Mouse (Mus musculus) liver, postnatal 0 days (tissue): ENCODE data around the gene Casq1. TPM values are rescaled to one million over a fixed set of nuclear protein-coding genes. Genes with fewer than 3 reads are reported as not detected.

Experiments
- ATAC-seq: fragments of 200-750 bp; cut with Nextera tagmentation; 2 replicates; pipeline ENCODE4 v1.8.0; 2017; ENCODE audit warnings: mild to moderate bottlenecking, moderate library complexity
- DNase-seq: peaks from one replicate; pipeline ENCODE4 v3.0.0-alpha.2; 2016
- H3K27ac ChIP-seq: fragments of 300-500 bp; sonication (generic); 2 replicates; pipeline ENCODE4 v1.5.1; 2014; ENCODE audit warnings: antibody characterized with exemption, moderate library complexity, mild to moderate bottlenecking, low read depth
- H3K27me3 ChIP-seq: fragments of 300-500 bp; sonication (generic); 2 replicates; pipeline ENCODE4 v1.6.1; 2014; ENCODE audit warnings: low read length, control low read depth, mixed read lengths; ENCODE audit not compliant: insufficient read depth
- H3K36me3 ChIP-seq: fragments of 300-500 bp; sonication (generic); replicated peaks from 2 replicates; pipeline ENCODE4 v1.6.1; 2014; ENCODE audit warnings: mild to moderate bottlenecking, control low read depth, low read length, moderate library complexity, mixed read lengths; ENCODE audit not compliant: insufficient read depth
- H3K4me1 ChIP-seq: fragments of 300-500 bp; sonication (generic); 2 replicates; pipeline ENCODE4 v1.6.1; 2014; ENCODE audit warnings: antibody characterized with exemption, mild to moderate bottlenecking, control low read depth; ENCODE audit not compliant: insufficient read depth
- H3K4me2 ChIP-seq: fragments of 300-500 bp; sonication (generic); 2 replicates; pipeline ENCODE4 v1.6.1; 2014; ENCODE audit warnings: low read depth, mild to moderate bottlenecking, low read length, moderate library complexity, mixed read lengths
- H3K4me3 ChIP-seq: fragments of 300-500 bp; sonication (generic); 2 replicates; pipeline ENCODE4 v1.5.1; 2014; ENCODE audit warnings: low read depth, low read length
- H3K9ac ChIP-seq: fragments of 300-500 bp; sonication (generic); replicated peaks from 2 replicates; pipeline ENCODE4 v1.6.1; 2014; ENCODE audit warnings: mild to moderate bottlenecking, moderate library complexity
- H3K9me3 ChIP-seq: fragments of 300-500 bp; sonication (generic); 2 replicates; pipeline ENCODE4 v1.6.1; 2016; ENCODE audit warnings: mild to moderate bottlenecking, control low read depth, low read length, mixed read lengths
- CTCF ChIP-seq: sonication (generic); IDR thresholded peaks from 2 replicates; pipeline ENCODE4 v1.5.1; 2016; ENCODE audit warnings: antibody characterized with exemption, low read depth
- EP300 ChIP-seq: IDR thresholded peaks from 2 replicates; pipeline ENCODE4 v1.6.1; 2016; ENCODE audit warnings: antibody characterized with exemption, low read depth, mild to moderate bottlenecking
- WGBS: fragments of 180-500 bp; shearing (Covaris S2); extraction: QIAGEN DNeasy Blood & Tissue Kit; methylation state at CpG from one replicate; pipeline ENCODE4 v1.1.7; 2014; ENCODE audit not compliant: insufficient replicate concordance; 5-methylcytosine and 5-hydroxymethylcytosine counted together
- polyA plus RNA-seq: library from polyadenylated mRNA; unstranded; fragments of >200 nt; fragmentation: Nextera tagmentation; extraction: Ambion mirVana; gene quantifications from 2 replicates; pipeline ENCODE4 v1.2.1, GENCODE M21; 2015

Gene Casq1
- polyA plus RNA-seq, 1 experiment from 2014 or later: 0.61 TPM

DNA sequence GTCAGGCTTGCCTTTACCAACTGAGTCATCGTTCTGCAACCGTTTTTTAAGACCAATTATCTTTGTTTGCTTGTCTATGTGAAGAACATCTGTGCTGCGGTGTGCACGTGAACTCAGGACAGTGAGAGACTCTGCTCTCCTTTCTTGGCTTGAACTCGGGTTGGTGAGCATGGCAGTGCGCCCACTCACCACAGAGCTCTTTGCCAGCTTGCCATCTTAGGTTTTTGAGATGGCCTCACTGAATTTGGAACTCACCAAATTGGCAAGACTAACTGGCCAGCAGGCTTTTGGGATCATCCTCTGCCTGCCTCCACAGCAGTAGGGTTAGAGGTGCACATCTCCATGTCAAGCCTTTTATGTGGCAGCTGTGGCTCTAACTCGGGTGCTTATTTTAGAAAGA, 41.9 kb downstream of the Casq1 start:
- WGBS: 81% methylated on average over 7 of the region's 7 CpGs
- DNase-seq: no peak
- no peaks in the 10 kb centered on the region for H3K27me3 ChIP-seq
- no peaks in the 10 kb centered on the region for H3K9me3 ChIP-seq
- TF ChIP-seq EP300: no peak
- TF ChIP-seq CTCF: no peak
- H3K4me1 ChIP-seq: no peaks in the 10 kb centered on the region
- no peak overlapping the region for H3K27ac ChIP-seq
- no peak overlapping the region for H3K4me2 ChIP-seq
- no peak overlapping the region for H3K9ac ChIP-seq
- no peak overlapping the region for H3K4me3 ChIP-seq
- H3K36me3 ChIP-seq: peaks cover 81% of the 10 kb centered on the region
- ATAC-seq: no peak

DNA sequence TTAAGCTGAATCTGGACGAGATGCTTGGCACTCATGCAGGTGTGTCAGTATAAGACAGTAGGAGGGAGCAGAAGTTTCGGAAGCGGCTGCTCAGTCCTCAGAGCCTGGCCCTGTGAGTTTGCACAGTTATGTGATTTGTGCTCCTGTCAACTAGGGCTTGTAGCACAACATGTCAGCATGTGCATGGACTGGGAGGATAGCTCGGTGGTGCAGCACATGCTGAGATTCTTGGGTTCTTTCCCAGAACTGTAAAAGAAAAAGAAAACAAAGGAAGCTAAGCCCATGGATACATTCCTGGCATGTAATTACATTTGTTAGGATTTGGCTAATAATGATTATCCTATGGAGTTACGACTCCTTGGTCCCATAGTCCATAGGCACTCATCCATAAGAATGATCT, 46.5 kb downstream of the Casq1 start:
- no peak overlapping the region for H3K27ac ChIP-seq
- no peaks in the 10 kb centered on the region for H3K9me3 ChIP-seq
- no peak overlapping the region for H3K9ac ChIP-seq
- WGBS: 86% methylated on average over 5 of the region's 5 CpGs
- no peak overlapping the region for H3K4me3 ChIP-seq
- DNase-seq: no peak
- no peak overlapping the region for H3K4me2 ChIP-seq
- H3K27me3 ChIP-seq: no peaks in the 10 kb centered on the region
- peaks cover 83% of the 10 kb centered on the region for H3K36me3 ChIP-seq
- TF ChIP-seq CTCF: no peak
- no peak for TF ChIP-seq EP300
- H3K4me1 ChIP-seq: no peaks in the 10 kb centered on the region
- ATAC-seq: no peak

DNA sequence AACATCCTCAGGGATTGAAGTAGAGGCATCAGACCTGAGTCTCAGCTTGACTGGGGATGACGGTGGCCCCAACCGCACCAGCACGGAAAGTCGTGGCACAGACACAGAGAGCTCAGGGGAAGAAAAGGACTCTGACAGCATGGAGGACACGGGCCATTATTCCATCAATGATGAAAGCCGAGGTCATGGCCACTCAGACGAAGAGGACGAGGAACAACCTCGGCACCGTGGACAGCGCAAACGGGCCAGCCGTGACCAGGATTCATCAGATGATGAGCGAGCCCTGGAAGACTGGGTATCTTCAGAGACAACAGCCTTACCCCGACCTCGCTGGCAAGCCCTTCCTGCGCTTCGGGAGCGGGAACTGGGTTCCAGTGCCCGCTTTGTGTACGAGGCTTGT, 47.3 kb downstream of the Casq1 start:
- no peak overlapping the region for H3K9ac ChIP-seq
- no peak for TF ChIP-seq EP300
- TF ChIP-seq CTCF: no peak
- H3K4me3 ChIP-seq: no peak overlapping the region
- 94% methylated on average over 21 of the region's 21 CpGs for WGBS
- no peak overlapping the region for H3K4me2 ChIP-seq
- no peaks in the 10 kb centered on the region for H3K27me3 ChIP-seq
- ATAC-seq: no peak
- H3K27ac ChIP-seq: no peak overlapping the region
- H3K4me1 ChIP-seq: no peaks in the 10 kb centered on the region
- DNase-seq: no peak
- peaks cover 82% of the 10 kb centered on the region for H3K36me3 ChIP-seq
- no peaks in the 10 kb centered on the region for H3K9me3 ChIP-seq

DNA sequence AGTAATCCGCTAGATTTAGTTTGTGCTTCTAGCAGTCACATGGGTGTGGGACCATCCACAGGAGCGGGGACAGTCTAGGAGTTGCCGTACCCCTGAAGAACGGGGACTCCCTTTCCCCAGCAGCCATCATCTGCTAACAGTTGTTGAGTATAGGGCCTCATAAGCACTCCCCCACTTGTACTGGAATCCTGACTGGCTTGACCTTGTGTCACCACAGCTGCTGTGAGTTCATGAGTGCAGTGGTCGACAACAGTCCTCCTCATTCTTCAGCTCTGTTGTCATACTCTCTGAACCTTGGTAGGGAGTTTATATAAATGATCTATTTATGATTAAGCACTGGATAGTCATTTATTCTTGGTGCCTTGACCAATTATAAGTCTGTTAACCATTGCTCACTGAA, 49.9 kb downstream of the Casq1 start:
- ATAC-seq (no peak), DNase-seq (no peak)
- no peak overlapping the region for H3K27ac ChIP-seq
- TF ChIP-seq CTCF (no peak), EP300 (no peak)
- WGBS: 93% methylated on average over 5 of the region's 5 CpGs
- H3K9me3 ChIP-seq: no peaks in the 10 kb centered on the region
- no peak overlapping the region for H3K9ac ChIP-seq
- H3K36me3 ChIP-seq: peaks cover 85% of the 10 kb centered on the region
- H3K27me3 ChIP-seq: no peaks in the 10 kb centered on the region
- H3K4me3 ChIP-seq: no peak overlapping the region
- H3K4me2 ChIP-seq: no peak overlapping the region
- H3K4me1 ChIP-seq: no peaks in the 10 kb centered on the region

DNA sequence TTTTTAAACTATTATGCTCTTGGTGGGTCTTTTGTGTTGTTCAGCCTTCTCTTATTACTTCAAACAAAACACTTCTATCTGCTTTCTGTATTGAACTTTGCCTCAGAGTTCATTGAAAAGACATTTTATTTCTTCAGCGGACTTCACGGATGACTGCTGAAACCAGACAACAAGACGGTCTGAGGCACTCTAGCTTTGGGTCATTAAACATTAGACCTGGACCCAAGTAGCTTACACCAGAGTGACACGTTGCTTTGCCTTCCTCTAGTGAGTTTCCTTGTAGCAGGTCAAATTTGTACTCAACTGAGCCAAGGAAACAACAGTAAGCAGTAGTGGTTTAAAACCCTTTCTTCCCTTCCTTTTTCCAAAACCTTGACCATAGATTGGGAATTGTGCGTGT, 51.8 kb downstream of the Casq1 start:
- ATAC-seq: no peak
- TF ChIP-seq EP300: no peak
- no peak for DNase-seq
- 93% methylated on average over 5 of the region's 5 CpGs for WGBS
- Histone ChIP-seq H3K4me2 (no peak overlapping the region), H3K4me3 (no peak overlapping the region), H3K27me3 (no peaks in the 10 kb centered on the region), H3K36me3 (peaks cover 69% of the 10 kb centered on the region), H3K4me1 (peaks cover 3% of the 10 kb centered on the region; the same call in 1 of the 2 replicates), H3K9ac (no peak overlapping the region), H3K9me3 (no peaks in the 10 kb centered on the region), H3K27ac (no peak overlapping the region)

DNA sequence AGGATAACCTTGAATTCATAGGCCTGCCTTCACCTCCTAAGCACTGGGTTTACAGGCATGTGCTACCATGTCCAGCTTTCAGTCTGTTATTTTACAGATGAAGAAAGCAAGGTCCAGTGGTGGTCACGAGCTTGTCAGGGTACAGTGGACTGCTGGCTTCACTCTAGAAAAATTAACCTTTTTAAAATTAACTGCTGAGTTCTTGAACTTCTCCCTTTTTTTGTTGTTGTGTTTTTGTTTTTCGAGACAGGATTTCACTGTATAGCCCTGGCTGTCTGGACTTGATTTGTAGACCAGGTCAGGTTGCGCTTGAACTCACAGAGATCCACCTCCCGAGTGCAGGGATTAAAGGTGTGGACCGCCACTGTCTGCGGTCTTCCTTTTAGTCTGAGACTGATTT, 56.7 kb downstream of the Casq1 start:
- no peak overlapping the region for H3K9ac ChIP-seq
- TF ChIP-seq CTCF: no peak
- TF ChIP-seq EP300: no peak
- no peak for ATAC-seq
- WGBS: 78% methylated on average over 6 of the region's 6 CpGs
- DNase-seq: no peak
- peaks cover 30% of the 10 kb centered on the region for H3K36me3 ChIP-seq
- H3K4me2 ChIP-seq: no peak overlapping the region
- no peaks in the 10 kb centered on the region for H3K27me3 ChIP-seq
- H3K4me3 ChIP-seq: no peak overlapping the region
- H3K27ac ChIP-seq: no peak overlapping the region
- peaks cover 6% of the 10 kb centered on the region for H3K4me1 ChIP-seq
- H3K9me3 ChIP-seq: no peaks in the 10 kb centered on the region

DNA sequence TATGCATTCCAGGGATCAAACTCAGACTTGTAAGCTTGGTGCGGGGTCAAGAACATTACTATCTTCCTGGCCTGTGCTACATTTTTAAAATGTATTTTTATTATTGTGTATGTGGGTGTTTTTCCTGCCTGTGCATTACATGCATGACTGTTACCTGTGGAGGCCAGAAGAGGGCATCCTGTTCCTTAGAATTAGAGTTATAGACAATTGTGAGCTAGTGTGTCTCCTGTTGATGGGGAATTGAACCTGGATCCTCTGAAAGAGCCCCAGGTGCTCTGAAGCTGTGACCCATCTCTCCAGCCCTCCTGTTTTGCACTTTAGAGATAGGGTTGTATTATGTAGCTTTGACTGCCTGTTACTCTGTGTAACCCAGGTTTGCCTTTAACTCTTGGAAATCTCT, 57.7 kb downstream of the Casq1 start:
- Histone ChIP-seq H3K9ac (no peak overlapping the region), H3K4me2 (no peak overlapping the region), H3K9me3 (no peaks in the 10 kb centered on the region), H3K27me3 (no peaks in the 10 kb centered on the region), H3K4me1 (peaks cover 6% of the 10 kb centered on the region), H3K36me3 (peaks cover 22% of the 10 kb centered on the region), H3K27ac (no peak overlapping the region), H3K4me3 (no peak overlapping the region)
- peak; percentile 63 for TF ChIP-seq CTCF
- TF ChIP-seq EP300: no peak
- WGBS: 87% methylated on average over 1 of the region's 1 CpGs
- no peak for DNase-seq
- ATAC-seq: no peak
